ENCODE assay signal across 8 mouse cellular contexts in the genomic region with DNA sequence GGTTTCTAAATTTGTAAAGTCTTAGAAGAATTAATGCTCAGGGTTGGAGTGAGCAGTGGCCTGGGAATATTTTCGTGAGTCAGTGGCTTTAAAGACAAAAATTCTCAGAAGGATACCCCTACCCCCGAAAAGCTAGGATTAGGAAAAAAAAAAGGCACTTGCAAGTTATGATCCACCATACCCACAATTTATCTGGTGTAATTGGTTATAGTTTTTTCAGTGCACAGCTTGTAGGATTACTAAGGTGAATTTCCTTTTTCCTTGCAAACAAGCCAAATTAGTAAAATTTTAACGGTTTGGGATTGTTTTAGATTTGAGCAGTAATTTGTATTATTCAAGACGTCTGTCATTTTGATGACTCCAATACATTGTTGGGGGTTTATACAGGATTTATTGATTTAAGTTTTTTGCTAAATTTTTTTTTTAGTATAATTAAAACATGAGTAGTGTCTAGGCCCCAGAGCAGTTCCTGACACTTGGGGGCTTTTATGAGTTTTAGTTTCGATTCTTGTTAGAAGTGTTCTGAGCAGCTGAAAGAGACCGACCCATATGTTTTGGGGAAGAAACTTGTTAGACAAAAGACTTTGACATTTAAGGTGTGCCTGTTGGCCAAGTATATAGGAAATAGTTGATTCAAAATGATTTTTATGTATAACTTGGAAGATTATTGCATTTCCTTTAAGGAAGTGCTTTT. TPM values are rescaled to one million over a fixed set of nuclear protein-coding genes. Genes with fewer than 3 reads are reported as not detected.
A peak's percentile ranks its signal among the peaks of the same experiment; 100 is the strongest.
DNase-seq lines count a peak whose midpoint lies in the region; ATAC-seq and TF ChIP-seq lines count a peak whose summit lies in the region.

No protein-coding gene starts in this region.

- intact Hi-C loops in left cerebral cortex, adult 2 months (cut with DNase I) = loop anchor here (2.0 to 10.0 kb wide), 2 partner anchors 69 to 663 kb away; partner anchors contain the start of gene Ldhb

- peaks cover 54% of the 10 kb centered on the region for H3K4me1 ChIP-seq in embryonic facial prominence, embryonic 10.5 days
- H3K4me1 ChIP-seq in intestine, embryonic 14.5 days (replicated peaks; ENCODE audit: control insufficient read depth, insufficient read depth, low read length) = peaks cover 30% of the 10 kb centered on the region
- H3K4me1 ChIP-seq in neural tube, embryonic 13.5 days (replicated peaks) = peaks cover 46% of the 10 kb centered on the region

- H3K36me3 ChIP-seq in embryonic facial prominence, embryonic 10.5 days (replicated peaks) = peaks cover 29% of the 10 kb centered on the region
- H3K36me3 ChIP-seq in intestine, embryonic 14.5 days (ENCODE audit: control insufficient read depth, insufficient read depth, low read length) = peaks cover 24% of the 10 kb centered on the region
- peaks cover 13% of the 10 kb centered on the region for H3K36me3 ChIP-seq in neural tube, embryonic 13.5 days

- peak overlapping the region; percentile 83 for H3K4me3 ChIP-seq in left cerebral cortex, adult 2 months
- H3K4me3 ChIP-seq in embryonic facial prominence, embryonic 10.5 days = peak overlapping the region; percentile 94
- peak overlapping the region; percentile 69 for H3K4me3 ChIP-seq in intestine, embryonic 14.5 days (ENCODE audit: low read depth, low read length)
- H3K4me3 ChIP-seq in neural tube, embryonic 13.5 days = peak overlapping the region; percentile 91

- no peak for TF ChIP-seq CTCF in left cerebral cortex, adult 2 months (IDR thresholded peaks at IDR 0.05)

- WGBS in embryonic facial prominence, embryonic 10.5 days = 39% methylated on average over 6 of the region's 6 CpGs
- WGBS in intestine, embryonic 14.5 days = 37% methylated on average over 6 of the region's 6 CpGs
- 29% methylated on average over 6 of the region's 6 CpGs for WGBS in neural tube, embryonic 13.5 days

- no peak for ATAC-seq in intestine, embryonic 14.5 days (replicated peaks; ENCODE audit: low FRiP score, low TSS enrichment, low read depth)
- no peak for ATAC-seq in neural tube, embryonic 13.5 days (ENCODE audit: low read depth)

- peak overlapping the region; percentile 95 for H3K27ac ChIP-seq in left cerebral cortex, adult 2 months
- peak overlapping the region; percentile 97 for H3K27ac ChIP-seq in embryonic facial prominence, embryonic 10.5 days (replicated peaks)
- peak overlapping the region; percentile 90; the same call in 1 of the 2 replicates for H3K27ac ChIP-seq in intestine, embryonic 14.5 days (ENCODE audit: low read depth)
- H3K27ac ChIP-seq in neural tube, embryonic 13.5 days (replicated peaks) = peak overlapping the region; percentile 95

- H3K9ac ChIP-seq in intestine, embryonic 14.5 days (ENCODE audit: low read length) = peak overlapping the region; percentile 79
- H3K9ac ChIP-seq in neural tube, embryonic 13.5 days = peak overlapping the region; percentile 94

- no peaks in the 10 kb centered on the region for H3K9me3 ChIP-seq in embryonic facial prominence, embryonic 10.5 days
- no peaks in the 10 kb centered on the region for H3K9me3 ChIP-seq in intestine, embryonic 14.5 days (ENCODE audit: control insufficient read depth, low read length)
- H3K9me3 ChIP-seq in neural tube, embryonic 13.5 days = no peaks in the 10 kb centered on the region

- H3K4me2 ChIP-seq in intestine, embryonic 14.5 days (ENCODE audit: low read length) = peak overlapping the region; percentile 82
- H3K4me2 ChIP-seq in neural tube, embryonic 13.5 days = peak overlapping the region; percentile 73

- H3K27me3 ChIP-seq in embryonic facial prominence, embryonic 10.5 days (replicated peaks; ENCODE audit: low read depth, poor library complexity, severe bottlenecking) = peaks cover 7% of the 10 kb centered on the region; the same call in 1 of the 2 replicates
- no peaks in the 10 kb centered on the region for H3K27me3 ChIP-seq in intestine, embryonic 14.5 days (replicated peaks; ENCODE audit: control insufficient read depth, insufficient read depth, low read length)
- no peaks in the 10 kb centered on the region for H3K27me3 ChIP-seq in neural tube, embryonic 13.5 days

- no peak for DNase-seq in left cerebral cortex, adult 2 months (ENCODE audit: extremely low spot score in 1 of 2, low spot score in 2 of 2)
- no peak for DNase-seq in left cerebral cortex, adult 8-10 months (ENCODE audit: low spot score in 2 of 2)
- no peak for DNase-seq in embryonic facial prominence, embryonic 10.5 days (ENCODE audit: low spot score)
- DNase-seq in intestine, embryonic 14.5 days (ENCODE audit: low spot score) = no peak
- no peak for DNase-seq in layer of hippocampus, adult 11-12 months (ENCODE audit: low spot score)
- no peak for DNase-seq in right cerebral cortex, postnatal 10 days (ENCODE audit: low spot score in 2 of 2)
- no peak for DNase-seq in spleen, postnatal 4 days (ENCODE audit: low spot score in 2 of 2)

RNA-seq across cellular contexts. Expression of gene Etnk1, which starts 1.1 kb away (rescaled TPM):
- 100 to 1,000 TPM; 199 to 201 TPM for total RNA-seq in left cerebral cortex, adult 2 months (2021)
- total RNA-seq in left cerebral cortex, adult 8-10 months (2022) = 100 to 1,000 TPM; 175 to 192 (median 181) TPM
- 22.0 and 22.8 TPM in 2 replicates for polyA plus RNA-seq in embryonic facial prominence, embryonic 10.5 days (2016; fragmentation: Nextera tagmentation; extraction: Ambion mirVana)
- 24.2 and 24.7 TPM in 2 replicates for polyA plus RNA-seq in intestine, embryonic 14.5 days (2014; fragmentation: Nextera tagmentation; extraction: Ambion mirVana)
- 35.4 and 37.0 TPM in 2 replicates for polyA plus RNA-seq in neural tube, embryonic 13.5 days (2015; fragmentation: Nextera tagmentation; extraction: Ambion mirVana)
